Mouse (Mus musculus) heart, adult 8-10 months (tissue): Measurements from ENCODE around the gene Trim28. TPM values are rescaled to one million over a fixed set of nuclear protein-coding genes. Genes with fewer than 3 reads are reported as not detected.

Experiments used
- DNase-seq: peaks from one replicate; pipeline ENCODE4 v3.0.0; 2022; ENCODE audit warnings: low spot score
- total RNA-seq, 4 experiments: library from RNA; stranded (reverse); gene quantifications; 2 replicates each; pipeline ENCODE4 v1.2.4; 2022

The Trim28 gene
- total RNA-seq, 4 experiments from 2014 or later: 77.8 to 92.6 (median 83.6) TPM

DNA sequence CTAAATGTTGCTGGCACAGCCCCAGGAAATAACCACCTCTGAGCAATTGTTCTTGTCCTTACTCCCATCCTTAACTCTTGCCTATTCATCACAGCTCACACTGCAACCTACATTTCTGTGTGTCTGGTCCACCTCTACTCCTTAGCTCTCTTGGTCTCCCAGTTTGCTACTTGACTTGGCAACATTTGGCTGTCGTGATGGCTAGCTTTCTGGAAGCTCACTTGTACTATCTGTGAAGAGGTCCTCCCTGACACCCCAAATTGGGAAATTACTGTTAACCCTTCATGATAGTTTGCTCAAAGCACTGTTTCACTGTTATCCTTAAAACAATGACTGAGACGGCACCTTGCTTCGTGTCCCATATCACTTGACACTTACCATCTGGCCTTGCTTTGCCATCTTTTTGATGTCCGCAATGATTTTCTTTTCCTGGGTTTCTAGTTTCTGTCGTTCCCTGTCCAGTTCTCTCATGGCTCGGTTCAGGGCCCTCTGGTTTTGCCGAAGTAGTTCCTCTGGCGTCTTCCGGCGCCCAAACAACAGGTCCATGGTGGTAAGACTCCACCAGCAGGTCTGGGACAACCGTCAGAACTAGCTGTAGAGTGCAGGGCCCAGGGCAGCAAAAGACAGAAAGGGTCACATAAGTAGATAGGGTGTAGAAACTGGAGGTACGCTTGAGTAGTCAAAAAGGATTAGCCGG, 34.7 kb downstream of the Trim28 start:
- no peak for DNase-seq

DNA sequence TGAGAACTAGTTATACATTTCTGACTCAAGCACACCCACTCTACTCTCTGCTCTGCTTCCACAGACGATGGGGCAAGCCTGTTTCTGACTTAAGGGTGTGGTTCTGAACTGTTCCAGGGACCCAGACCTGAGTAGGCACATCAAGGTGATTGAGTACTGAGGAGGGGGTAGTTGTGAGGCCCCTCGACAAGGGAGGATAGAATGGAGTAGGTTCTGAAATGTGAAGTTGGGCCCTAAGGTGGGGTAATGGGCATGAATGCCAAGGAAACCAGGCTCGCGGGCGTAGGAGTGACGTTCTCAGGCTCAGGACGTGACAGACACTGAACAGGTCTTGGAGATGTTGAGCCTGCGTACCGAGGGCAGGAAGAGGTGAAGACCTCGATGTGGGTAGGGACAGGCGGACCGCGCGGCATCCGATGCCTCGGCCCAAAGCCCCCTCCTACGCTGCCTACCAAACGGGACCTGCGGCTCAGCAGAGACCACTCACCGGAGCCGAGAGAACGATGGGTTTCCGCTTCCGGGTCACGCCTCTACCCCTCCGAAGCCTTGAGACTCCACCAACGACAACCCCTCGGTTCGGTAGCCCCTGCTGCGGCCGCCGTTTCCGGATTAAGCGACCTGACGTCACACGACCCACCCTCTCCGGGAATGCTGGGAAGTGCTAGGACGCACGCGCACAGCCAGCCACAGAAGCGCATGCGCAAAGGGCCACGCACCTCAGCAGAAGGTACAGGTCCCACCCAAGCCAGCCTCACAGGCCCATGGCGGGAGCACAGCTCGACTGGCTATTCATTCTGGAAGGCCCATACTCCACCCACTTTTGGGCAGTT, 35.4 kb downstream of the Trim28 start, which contains the start of gene Chmp2a:
TSS of gene Chmp2a (minus strand) at position 660 of the 830 bp plus-strand sequence.
- peak; percentile 98 for DNase-seq

DNA sequence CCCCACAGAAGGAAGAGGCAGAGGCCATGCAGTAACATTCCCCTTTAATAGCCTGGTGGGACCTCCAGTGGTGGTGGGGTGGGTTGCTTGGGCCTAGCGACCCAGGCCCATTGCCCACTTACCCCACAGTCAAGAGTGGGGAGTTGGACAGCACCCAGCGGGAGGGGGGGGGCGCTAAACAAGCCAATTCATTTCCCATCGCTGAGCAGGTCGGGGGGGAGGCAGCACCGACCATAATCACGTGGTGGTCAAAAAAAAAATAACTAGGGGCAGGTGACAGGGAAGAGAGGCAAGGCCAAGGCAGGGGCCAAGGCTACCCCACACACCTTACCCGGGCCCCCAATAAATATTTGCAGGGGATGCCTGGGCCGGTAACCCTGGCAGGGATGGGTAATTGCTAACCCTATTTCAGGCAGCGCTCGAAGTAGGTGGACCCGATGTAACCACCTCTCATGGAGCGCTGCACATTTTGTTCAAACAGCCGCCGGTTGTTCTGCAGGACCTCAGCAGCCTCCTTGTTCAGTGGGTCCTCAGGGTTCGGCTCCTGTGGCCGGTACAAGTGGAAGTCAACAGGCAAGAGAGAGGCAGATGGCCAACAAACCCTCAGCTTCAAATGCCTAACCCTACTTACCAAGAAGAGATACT, 36.4 kb downstream of the Trim28 start:
- no peak for DNase-seq

DNA sequence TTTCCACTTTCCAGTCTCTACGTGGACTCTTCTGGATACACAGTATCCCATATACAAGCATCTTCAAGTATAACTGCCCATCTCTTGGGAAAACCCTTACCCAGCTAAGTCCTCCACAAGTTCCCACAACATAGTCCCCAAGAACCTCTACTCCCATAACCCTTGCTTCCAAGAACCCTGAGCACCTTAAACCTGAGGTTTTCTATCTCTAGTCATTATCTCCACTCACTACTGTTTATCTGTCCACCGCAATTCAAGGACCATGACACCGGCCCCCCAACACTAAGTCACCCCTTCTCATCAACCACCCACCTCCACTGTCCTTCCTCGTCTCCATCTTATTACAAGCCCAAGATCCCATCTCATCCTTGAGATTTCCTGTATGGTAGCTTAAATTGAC, 37.9 kb downstream of the Trim28 start:
- no peak for DNase-seq

DNA sequence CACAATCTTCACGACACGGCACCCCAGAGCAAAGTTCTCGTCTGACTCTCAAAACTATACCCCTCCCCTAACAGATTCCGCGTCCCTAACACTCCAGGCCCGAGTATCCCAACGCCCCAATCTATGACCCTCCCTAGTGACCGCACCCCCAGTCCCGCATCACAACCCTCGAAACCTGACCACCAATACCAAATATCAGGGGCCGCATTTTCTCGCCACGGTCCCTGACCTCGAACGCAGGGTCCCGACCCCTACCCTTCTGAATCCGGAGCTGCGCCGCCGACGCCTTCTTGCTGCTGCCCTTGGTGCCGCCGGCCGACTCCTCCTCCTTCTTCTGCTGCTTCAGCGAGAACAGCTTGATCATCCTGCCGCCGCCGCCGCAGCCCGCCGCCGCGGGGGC, 38.5 kb downstream of the Trim28 start:
- no peak for DNase-seq

DNA sequence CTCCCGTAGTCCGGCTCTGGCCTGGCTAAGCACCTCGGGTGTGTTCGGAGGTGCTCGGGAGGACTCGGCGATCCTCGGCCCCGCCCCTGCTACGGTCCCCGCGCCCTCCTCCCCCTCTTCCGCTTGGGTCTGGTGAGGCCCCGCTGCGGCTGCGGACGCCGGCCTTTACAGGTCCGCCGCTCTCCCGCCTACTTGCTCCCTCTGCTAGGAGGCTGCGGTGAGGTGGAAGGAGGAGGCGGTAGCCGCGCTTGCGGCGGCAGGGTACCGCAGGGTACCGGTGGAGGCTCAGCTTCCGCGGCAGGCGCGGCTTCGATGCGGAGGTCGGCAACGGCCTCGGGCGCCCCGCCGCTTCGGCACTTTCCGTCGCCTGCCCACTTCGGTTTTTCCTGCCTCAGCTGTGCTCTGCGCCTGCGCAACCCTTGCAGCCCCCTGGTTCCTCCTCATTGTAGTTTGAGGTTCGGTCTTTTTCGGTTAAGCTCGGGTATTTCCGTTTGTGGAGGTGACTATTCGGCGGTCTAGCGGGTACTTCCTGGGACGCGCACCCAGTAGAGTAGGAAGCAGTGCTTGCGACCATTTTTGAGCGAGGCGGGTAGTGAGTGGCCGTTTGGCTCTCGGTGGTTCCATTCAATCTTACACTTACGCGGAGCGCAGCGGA, 39.1 kb downstream of the Trim28 start, which contains the start of gene Ube2m:
TSS of gene Ube2m (minus strand) at position 375 of the 655 bp plus-strand sequence.
- peak; percentile 97 for DNase-seq

DNA sequence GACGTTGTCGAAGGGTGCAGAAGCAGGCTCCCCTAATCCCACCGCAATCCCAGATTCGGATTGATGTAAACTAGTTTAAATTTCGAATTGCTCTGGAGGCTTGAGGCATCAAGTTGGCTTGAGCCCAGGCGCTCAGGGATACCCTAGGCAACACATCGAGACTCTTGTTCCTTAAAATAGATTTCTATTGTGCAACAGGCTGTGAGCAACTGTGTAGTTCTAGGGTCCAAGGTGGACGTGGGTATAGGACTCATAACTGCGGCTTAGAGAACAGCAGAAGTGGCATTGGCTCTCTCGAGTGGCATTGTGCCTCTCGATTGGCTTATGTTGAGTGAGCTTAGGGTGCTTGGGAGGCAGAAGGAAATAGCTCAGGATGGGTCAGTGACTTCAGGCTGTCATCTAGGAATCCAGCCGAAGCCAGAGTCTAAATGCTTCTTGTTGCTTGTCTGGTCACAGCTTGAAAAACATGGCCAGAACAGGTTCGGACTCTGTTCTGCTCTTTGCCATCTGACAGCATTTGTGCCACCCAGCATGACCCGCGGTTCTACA, 39.8 kb downstream of the Trim28 start:
- DNase-seq: no peak

DNA sequence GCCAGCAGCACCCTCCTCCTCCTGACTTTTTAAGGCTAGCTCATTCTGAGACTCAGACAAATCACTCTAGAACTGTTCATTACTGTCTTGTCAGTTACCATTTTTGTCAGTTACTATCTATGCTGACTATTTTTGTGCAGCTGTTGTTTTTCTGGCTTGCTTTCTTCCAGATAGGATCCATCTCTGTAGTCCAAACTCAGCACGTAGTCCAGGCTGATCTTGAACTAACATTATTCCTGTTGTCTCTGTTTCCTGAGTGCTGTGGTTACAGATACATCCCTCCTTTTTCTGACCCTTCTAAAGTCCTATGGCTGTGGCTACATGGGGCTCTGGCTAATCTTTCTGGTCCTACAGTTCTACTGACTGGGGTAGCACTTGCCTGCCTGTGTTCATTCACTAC, 40.3 kb downstream of the Trim28 start:
- no peak for DNase-seq

DNA sequence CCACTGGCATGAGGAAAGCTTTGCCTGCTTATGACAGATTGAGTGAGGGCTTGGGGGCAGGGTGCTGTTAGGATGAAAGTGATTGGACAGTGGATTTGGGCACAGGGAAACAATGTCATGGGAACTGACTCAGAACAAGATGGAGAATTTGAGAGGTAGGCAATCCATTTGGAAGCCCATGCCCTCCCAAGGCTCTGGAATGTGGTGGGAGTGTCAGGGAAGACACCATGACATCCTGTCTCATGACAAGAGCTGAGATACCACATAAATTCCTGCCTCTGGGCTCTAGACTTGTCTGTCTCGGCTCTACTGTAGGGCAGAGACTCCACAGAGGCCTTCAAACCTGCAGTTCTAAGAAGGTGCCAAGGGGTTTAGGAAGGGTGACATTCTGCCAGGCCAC, 42.3 kb downstream of the Trim28 start:
- no peak for DNase-seq

DNA sequence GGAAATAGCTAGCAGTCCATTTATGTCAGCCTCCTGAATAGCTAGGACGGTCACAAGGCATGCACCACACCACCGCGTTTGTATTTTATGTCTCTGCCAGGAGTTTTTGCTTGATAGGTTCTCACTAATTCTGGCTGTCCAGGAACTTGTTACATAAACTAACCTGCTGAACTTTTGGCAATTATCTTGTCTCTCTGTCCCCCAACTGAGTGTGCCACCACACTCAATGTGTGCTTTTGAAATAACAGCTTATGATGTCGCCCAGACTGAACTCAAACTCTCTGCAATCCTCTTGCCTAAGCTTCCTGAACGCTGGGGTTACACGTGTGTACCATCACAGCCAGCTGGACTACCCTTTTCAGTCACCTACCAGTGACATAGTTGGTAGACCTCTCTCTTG, 43.6 kb downstream of the Trim28 start:
- DNase-seq: no peak

DNA sequence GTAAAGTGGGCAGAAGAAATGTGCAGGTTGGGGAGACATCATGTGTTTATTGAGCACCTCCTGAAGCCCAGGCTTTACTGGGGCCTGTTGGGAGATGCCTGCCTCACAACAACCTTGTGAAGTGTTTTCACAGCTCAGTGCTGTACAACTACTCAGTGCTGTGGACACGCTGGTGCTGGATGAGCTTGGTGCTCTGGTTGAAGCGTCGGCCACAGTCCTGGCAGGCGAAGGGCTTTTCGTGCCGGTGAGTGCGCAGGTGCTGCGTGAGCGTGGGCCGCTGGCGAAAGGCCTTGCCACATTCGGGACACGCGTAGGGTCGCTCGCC, 44.2 kb downstream of the Trim28 start:
- no peak for DNase-seq

DNA sequence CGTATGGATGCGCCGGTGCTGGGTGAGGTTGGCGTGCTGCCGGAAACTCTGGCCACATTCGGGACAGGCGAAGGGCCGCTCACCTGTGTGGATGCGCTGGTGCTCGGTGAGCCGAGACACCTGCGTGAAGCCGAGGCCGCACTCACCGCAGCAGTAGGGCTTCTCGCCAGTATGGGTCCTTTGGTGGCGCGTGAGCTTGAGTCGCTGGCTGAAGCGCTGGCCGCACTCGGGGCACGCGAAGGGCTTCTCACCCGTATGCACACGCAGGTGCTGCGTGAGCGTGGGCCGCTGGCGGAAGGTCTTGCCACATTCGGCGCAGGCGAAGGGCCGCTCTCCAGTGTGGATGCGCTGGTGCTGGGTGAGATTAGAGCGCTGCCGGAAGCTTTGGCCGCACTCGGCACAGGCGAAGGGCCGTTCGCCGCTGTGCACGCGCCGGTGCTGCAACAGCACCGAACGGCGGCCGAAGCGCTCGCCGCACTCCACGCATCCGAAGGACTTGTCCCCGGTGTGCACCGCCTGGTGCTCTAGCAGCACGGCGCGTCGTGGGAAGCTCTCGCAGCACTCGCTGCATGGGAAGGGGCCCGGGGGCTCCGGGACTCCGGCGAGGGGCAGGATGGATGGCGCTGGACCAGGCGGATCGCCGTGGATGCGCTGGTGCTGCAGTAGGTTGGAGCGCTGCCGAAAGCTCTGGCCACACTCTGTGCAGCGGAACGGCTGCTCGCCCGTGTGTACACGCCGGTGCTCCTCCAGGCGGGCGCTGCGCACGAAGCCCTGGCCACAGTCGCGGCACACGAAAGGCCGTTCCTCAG, 44.7 kb downstream of the Trim28 start:
- no peak for DNase-seq

DNA sequence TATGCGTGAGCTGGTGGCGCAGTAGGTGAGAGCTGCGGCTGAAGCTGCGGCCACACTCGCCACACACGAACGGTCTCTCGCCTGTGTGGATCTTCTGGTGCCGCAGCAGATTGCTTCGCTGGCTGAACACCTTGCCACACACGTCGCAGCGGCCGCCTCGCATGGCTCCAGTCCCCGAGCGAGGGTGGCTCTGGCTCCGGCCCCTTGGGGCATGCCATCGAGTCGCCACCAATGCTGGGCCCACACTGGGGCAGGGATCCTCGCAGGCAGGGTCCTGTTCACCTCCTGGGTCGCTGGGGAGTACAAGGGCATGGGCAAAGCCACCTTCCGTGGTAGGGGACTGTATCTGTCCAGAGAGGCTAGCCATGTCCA, 45.3 kb downstream of the Trim28 start:
- no peak for DNase-seq

DNA sequence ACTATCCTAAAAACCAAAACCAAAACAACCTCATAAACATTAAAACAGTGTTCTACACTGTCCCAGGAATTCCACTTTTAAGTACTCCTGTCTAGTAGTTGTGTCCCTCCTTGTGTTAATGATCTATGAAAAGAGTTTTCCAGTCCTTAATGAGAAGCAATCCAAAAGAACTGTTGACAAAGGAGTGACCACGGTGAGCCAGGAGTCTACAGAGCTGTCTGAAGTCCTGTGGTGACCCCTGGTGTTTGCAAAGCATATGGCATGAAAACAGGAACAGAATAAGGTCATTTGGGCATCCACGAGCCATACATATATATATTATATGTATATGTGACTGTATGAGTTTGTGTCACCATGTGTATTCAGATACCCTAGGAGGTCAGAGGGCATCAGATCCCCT, 47.2 kb downstream of the Trim28 start:
- DNase-seq: peak; percentile 72

DNA sequence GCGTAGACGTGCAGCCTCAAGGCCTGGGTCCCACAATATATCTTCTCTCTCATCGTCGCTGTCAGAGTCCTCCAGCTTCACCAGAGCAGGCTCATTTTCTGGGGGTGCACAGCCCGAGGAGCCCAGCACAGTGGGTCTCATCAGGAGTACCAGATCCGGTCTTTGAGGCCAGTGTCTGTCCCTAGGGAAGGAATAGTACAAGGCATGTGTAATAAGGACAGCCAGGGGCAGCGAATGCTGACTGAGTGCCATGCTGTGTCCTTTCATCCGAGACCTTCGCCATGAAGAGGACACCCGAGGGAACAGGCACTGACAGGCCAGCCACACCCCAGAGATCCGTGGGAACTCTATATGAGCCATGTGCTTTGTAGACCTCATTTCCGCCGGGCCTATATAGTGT, 54.1 kb downstream of the Trim28 start:
- DNase-seq: no peak

DNA sequence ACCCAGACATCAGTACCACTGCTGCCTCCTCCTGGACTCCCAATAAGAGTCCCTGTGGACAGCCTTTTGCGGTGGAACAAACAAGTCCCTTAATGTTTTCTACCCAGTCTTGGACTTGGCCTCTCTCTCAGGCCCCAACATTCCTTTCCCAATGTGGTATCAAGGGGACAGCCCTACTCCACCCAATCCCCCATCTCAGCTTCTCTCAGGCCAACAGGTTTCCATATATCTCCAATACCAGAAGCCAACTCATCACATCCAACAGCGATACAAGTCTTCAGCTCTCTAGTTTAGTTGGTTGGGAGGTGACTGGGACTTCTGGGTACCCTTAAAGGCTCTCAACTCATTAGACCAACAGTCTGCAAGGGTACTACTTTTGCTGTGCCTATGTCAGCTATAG, 54.6 kb downstream of the Trim28 start:
- DNase-seq: no peak

DNA sequence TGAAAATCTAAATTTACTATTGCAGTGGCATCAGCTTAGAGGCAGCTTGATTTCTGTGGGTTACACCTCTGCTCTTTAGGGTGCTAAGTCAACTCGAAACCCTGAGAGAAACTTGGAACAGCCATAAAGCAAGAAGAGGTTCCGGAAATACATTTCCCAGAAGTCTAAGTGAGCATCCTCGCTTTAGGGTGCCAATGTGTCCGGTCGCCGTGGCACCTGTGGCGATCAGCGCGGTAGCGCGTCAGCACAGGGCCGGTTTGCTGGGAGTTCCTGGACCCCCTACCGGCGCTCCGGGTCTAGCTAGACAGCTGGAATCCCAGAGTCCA, 55.0 kb downstream of the Trim28 start:
- no peak for DNase-seq

DNA sequence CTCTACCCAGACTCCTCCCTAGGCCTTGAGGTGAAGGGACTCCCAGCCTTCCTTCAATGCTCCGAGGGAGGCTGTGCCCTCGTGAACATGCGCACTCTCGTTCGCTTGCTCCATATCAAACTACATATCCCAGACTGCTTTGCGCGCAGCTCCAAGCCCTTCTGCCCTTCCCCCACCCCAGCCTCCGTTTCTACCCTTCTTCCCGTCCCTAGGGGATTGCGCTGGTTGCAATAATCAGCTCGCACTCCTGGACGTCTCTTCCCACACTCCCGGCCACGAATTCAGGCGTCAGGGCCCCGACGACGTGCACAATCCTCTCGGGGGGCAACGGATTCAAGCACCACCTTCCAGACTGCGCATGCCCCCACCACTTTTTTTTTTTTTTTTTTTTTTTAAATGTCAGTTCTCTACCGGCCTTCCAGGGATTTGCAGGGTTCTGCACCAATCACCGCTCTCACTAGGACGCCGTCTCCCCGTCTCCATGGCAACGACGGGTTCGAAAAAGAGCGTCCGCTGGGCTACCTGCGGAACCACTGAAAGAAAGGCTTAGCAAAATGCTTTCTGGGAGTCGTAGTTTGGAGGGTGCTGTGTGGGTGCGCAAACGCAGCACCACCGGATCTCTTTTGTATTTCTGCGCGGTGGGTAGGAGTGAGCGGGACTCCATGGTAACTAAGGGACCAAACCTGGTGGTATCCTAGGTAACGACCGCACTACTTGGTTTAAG, 55.5 kb downstream of the Trim28 start, which contains the start of gene Mzf1:
TSS of gene Mzf1 (minus strand) at position 478 of the 724 bp plus-strand sequence.
- DNase-seq: peak; percentile 93

DNA sequence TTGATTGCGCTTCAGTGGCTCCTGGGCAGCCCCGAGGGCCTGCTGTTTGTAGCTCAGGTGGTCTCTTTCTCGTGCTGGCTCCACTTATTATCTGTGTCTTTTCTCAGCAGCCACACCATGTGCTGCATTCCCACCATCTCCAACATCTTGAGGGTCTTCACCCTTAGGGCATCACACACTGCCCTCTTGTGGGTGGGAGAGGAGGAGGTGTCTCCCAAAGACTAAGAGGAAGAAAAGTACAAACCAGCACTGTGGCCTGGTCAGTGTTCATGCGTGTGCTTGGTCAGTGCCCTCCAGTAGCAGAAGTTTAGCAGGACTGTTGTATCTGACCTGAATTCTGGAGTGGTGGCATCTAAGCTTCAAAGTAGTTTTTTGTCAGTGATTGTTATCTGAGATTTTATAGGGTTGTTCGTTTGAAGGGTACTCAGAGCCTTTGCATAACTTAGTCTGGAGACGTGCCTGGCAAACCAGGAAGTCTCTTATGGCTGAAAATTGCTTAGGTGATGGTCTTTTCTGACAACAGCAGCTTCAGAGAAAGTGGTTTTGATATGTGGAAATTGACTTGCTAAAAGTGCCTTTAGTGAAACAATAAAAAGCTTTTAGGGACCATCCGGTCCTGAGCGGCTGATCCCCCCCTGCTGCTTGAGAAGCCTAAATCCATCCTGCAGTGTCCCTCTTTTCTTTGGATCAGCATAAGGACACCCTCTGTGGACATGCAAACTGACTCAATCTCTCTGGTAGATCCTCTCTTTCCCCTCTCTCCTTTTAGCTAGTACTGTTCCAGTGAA, 58.2 kb downstream of the Trim28 start:
- DNase-seq: no peak

DNA sequence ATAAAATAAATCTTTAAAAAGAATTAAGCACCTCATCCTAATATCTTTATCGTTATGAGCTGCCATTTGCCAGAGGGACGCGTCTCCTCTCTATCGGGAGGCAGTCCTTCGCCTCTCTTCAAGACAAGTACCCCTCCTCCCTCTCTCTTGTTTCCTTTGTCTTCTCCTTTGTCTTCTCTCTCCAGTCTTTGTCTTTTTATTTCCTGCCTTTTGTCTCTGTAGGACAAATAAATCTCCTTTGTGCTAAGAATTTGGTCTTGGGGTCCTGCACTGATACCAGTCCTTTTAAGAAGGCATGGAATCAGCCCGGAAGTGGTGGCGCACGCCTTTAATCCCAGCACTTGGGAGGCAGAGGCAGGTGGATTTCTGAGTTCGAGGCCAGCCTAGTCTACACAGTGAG, 60.6 kb downstream of the Trim28 start:
- no peak for DNase-seq
